Mouse (Mus musculus): ENCODE results near the gene Swt1. TPM values are rescaled to one million over a fixed set of nuclear protein-coding genes. Genes with fewer than 3 reads are reported as not detected.
"Not testable (repeated sequence)": the region's sequence is repeated elsewhere in the genome, so short reads cannot be mapped to it uniquely, and the experiment has no call there.

The Swt1 gene
- 53.5 and 63.4 TPM in 2 replicates for total RNA-seq (2017)

DNA sequence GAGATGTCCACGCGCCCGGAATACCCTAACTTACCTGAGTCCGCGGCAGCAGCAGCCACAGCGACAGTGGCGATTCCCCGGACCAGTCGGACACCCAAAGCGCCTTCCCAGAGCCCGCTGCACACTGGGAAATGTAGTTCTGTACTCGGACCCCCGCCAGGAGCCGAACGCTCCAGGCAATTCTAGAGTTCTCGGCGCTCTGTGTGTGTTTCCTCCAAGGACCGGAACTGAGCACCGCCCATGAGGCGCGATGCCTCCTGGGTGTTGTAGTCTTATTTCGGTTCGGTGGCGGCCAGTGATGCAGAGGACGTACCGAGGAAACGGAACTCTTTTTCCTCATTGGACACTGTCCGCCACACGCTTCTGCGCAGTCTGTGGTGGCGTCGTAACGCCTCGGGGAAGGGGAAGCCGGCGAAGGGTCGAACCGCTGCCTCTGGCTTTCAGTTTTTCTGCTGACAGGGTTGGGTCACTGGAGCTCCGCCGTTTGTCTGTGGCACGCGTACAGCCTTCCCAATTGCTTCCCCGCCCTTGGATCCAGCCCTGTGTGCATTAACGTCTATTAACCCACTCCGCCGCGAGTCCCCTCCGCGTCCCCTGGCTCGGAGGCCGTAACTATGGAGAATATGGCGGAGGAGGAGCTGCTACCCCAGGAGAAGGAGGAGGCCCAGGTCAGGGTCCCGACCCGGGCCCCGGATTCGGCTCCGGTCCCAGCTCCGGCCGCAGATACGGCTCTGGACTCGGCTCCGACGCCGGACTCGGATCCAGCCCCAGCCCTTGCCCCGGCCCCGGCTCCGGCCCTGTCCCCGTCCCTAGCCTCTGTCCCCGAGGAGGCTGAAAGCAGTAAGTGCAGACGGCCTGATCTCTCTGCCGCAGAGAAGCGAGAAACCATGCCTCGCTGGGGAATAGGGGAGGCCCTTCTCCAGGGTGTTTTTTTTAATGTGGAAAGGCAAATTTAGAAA, at the start of gene Swt1, which contains the start of gene Trmt1l:
TSS of gene Swt1 (minus strand) at position 193 of the 959 bp plus-strand sequence.
TSS of gene Trmt1l (plus strand) at position 280 of the 959 bp plus-strand sequence.
- peak; percentile 99 for ATAC-seq (ENCODE audit: extremely low read depth, insufficient number of reproducible peaks, low FRiP score, poor library complexity, severe bottlenecking)

DNA sequence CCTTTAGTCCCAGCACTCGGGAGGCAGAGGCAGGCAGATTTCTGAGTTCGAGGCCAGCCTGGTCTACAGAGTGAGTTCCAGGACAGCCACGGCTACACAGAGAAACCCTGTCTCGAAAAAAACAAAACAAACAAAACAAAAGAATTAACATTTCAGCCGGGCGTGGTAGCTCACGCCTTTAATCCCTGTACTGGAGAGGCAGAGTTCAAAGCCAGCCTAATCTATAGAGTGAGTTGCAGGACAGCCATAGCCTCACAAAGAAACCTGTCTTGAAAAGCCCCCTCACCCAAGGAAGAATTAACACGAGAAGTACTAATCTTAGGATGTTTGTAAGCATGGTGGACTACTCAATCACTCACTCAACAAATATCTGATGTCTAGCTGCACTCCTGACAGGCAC, 44.1 kb upstream of the Swt1 start:
- not testable (repeated sequence) for ATAC-seq (ENCODE audit: extremely low read depth, insufficient number of reproducible peaks, low FRiP score, poor library complexity, severe bottlenecking)

DNA sequence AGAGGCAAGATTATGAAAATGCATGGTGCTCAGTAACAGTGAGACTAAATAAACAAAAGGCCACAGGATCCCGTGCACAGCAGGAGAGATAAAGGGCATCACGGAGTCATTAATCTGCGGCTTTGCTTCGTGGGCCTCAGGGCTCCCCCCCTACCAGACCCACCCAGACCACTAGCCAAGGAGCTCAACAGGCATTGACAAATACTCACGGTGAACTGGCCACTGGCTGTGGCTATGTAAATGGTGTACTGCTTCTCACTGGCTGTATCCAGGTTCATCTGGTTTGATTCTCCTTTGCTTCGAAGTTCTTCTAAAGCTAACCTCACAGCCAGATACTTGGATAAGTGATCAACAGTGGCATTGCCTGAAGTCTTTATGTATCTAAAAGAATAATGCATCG, 43.2 kb upstream of the Swt1 start:
- ATAC-seq (ENCODE audit: extremely low read depth, insufficient number of reproducible peaks, low FRiP score, poor library complexity, severe bottlenecking), result no peak

DNA sequence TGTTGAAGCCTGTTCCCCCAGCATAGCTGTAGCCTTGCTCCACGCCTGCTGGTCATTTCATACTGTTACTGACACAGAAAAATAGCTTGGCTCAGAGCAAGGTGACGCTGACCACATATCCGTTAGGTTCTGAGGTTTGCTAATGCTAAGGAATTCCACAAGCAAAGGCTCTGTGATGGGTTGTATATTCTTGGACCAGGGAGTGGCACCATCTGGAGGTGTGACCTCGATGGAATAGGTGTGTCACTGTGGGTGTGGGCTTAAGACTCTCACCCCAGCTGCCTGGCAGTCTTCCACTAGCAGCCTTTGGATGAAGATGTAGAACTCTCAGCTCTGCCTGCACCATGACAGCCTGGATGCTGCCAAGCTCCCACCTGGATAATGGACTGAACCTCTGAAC, 38.3 kb upstream of the Swt1 start:
- no peak for ATAC-seq (ENCODE audit: extremely low read depth, insufficient number of reproducible peaks, low FRiP score, poor library complexity, severe bottlenecking)

DNA sequence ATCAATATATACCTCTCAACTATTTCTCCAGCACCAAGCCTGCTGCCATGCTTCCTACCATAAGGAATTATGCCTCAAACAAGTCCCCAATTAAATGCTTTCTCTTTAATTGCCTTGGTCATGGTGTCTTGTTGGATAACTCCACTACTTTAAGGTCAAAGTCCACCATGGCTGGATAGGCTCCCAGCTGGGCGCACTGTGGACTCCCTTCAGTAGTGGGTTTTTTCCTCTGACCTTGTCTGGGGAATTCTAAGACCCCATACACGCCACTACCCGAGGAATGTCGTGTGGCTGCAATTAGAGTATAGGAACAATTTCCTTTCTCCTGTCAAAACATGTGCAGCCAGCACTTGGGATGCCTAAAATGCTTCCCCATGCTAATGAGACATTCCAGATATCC, 36.7 kb upstream of the Swt1 start:
- ATAC-seq (ENCODE audit: extremely low read depth, insufficient number of reproducible peaks, low FRiP score, poor library complexity, severe bottlenecking), result no peak

DNA sequence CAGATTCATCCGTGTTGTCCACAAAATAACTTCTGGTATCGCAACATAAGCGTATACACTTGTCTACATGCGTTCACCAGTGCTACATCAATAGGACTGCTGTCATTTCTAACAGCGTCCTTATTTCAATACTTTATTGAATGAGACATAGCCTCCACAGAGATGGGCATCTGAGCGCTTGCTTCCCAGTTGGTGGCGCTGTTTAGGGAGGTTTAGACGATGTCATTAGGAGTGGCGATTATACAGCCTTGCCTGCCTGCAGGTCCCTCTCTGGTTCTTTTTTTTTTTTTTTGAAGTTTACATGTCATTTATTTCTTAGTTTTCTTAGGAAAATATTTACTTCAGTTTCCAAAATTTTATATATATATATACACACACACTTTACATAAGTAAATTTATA, 33.0 kb upstream of the Swt1 start:
- no peak for ATAC-seq (ENCODE audit: extremely low read depth, insufficient number of reproducible peaks, low FRiP score, poor library complexity, severe bottlenecking)

DNA sequence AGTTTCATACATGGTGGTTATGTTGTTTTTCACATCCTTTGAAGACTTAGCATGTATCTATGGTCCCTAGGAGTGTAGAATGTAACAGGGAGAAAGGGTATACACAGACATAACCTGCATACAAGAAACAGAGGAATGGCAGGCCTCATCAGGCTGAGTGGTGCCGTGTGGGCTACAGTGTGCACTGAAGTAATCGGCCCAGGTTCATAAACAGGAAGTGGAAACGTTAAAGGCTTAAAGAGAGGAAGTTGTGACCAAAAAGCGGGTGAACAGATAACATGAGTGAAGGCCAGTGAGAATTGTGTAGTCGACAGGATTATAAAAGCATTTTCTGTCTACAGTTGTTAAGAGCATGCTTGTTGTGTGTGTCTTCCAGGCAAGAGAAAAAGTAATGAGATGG, 28.8 kb upstream of the Swt1 start:
- peak; percentile 94 for ATAC-seq (ENCODE audit: extremely low read depth, insufficient number of reproducible peaks, low FRiP score, poor library complexity, severe bottlenecking)

DNA sequence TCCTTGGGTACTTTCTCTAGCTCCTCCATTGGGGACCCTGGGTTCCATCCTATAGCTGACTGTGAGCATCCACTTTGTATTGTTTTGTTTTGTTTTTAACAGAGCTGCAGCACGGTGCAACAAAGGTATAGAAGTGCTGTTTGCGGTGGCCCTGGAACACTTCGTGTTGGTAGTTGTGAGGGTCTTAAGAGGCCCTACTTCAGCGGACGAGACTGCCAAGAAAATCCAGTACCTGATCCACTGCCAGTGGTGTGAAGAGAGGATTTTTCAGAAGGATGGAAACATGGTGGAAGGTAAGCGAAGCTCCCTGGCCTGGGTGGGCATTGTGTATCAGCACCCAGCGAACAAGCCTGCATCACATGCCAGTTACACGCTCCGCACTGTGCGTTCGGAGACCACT, 23.7 kb upstream of the Swt1 start:
- no peak for ATAC-seq (ENCODE audit: extremely low read depth, insufficient number of reproducible peaks, low FRiP score, poor library complexity, severe bottlenecking)

DNA sequence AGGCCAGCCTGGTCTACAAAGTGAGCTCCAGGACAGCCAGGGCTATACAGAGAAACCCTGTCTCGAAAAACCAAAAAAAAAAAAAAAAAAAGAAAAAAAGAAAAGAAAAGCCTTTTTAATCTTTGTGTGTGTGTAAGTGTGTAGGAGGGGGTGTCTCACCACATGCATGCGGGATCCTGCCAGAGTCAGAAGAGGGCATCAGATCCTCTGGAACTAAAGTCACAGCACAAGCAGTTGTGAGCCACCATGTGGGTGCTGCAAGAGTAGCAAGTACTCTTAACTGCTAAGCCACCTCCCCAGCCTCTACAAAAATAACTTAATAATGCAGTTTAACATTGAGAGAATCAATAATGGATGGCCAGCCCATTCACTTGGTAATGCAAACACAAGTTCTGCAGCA, 22.6 kb upstream of the Swt1 start:
- ATAC-seq (ENCODE audit: extremely low read depth, insufficient number of reproducible peaks, low FRiP score, poor library complexity, severe bottlenecking), result no peak

DNA sequence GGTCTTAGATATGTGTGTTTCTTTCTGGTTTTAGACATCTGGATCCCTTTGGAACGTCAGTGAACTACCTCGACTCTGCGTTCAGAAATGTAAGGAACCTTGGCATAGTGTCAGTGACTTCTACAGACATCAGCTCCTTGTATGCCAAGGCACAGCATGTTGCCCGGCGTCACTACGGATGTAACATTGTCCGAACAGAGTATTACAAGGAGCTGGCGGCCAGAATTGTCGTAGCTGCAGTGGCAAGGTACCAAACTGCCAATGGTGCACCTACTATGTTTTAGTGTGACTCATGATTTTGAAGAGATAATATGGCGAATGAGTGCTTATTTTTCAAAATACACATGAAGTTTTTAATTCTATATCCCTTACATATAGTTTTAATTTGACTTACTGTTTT, 21.6 kb upstream of the Swt1 start:
- no peak for ATAC-seq (ENCODE audit: extremely low read depth, insufficient number of reproducible peaks, low FRiP score, poor library complexity, severe bottlenecking)

DNA sequence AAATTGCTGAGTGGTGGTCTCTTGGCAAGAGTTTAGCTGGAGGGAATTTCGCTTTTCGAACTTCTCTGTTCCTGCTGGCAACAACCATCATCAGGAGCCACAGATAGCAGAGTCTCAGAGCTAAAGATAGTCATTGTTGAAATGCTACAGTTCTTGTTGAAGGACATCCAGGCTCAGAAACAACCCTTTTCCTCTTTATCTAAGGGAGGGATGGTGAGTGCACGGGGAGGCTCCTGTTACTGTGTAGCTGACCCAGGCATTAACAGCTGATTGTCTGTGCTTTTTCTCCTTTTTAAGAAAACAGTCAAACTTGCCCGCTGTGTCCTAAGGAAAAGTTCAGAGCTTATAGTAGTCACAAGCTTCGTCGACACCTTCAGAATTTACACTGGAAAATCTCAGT, 7.2 kb upstream of the Swt1 start:
- ATAC-seq (ENCODE audit: extremely low read depth, insufficient number of reproducible peaks, low FRiP score, poor library complexity, severe bottlenecking), result no peak

DNA sequence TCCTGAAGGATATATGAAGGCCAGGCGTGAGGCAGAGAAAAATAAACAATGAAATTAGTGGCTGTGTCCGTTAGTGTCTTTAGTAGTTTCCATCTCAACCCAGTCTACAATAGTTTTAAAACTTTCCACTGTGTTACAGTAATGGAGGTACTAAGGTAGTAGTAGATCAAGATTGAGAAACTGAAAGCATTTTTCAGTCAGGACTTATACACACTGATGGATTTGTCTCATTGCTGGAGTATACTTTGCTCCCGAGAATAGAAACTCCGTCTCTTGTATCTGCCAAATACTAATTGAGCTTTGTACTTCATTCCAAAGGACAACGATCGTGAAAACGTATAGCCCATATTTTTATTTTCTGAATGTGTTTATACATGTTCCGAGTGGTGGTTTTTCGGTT, 1.1 kb upstream of the Swt1 start:
- no peak for ATAC-seq (ENCODE audit: extremely low read depth, insufficient number of reproducible peaks, low FRiP score, poor library complexity, severe bottlenecking)

DNA sequence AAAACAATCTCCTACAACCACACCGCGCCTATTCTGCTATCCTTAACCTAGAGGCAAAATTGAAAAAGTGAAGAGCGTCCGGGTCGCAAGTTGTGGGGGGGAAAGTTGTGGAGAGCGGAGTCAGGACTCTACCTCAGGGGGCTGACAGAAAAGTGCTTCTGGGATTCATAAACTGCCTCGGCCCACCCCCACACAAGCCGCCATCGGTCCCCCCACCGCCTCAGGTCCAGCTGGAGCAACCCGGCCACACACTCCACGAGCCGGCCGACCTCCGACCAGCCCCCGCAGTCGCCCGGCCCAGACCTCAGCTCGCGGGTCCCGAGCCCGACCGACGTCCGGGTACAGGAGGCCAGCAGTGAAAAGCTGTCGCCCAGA, 380 bp downstream of the Swt1 start:
- no peak for ATAC-seq (ENCODE audit: extremely low read depth, insufficient number of reproducible peaks, low FRiP score, poor library complexity, severe bottlenecking)

DNA sequence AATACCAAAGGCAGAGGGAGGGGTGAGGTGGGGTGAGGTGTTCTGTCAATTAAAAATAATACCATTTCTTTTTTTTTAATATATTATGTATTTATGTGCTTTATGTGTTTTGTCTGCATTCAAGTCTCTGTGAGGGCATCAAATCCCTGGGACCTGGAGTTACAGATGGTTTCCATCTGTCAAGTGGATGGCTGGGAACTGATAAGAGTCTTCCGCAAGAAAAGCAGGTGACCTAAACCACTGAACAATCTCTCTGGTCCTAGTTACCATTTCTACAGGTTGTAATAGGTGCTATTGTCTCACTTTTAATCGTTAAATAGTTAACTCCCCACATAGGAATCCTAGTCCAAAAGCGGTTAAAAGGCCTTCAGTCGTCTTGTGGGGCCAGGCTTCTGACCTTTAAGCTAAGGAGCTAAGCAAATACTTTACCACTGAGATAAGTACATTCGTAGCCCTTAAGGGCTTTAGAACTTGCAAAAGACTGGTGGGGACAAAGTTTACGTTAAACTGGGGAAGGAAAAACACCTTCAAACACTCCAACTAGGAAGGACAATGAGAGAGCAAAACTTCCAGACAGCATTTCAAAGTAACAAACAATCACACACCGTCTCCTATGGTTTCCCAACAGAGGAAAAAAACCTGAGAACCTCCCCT, 1.2 kb downstream of the Swt1 start:
- ATAC-seq (ENCODE audit: extremely low read depth, insufficient number of reproducible peaks, low FRiP score, poor library complexity, severe bottlenecking), result no peak

DNA sequence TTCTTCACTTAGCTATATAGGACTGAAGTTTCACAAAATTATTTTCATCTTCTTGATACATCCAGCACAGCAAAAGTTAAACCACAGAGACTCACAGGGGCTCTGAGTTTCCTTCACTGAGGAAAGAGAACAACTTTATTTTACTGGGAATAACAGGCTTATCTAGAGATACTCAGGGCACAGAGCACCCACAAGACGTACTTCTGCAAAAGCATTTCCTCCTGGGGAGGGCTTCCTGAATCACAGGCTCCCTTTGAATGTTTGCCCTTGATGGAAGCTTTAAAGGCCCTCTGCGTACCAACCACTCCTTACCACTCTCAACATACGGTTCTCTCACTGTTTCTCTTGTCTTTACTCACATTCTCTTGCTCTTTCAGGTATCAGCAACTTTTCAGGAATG, 6.1 kb downstream of the Swt1 start:
- no peak for ATAC-seq (ENCODE audit: extremely low read depth, insufficient number of reproducible peaks, low FRiP score, poor library complexity, severe bottlenecking)

DNA sequence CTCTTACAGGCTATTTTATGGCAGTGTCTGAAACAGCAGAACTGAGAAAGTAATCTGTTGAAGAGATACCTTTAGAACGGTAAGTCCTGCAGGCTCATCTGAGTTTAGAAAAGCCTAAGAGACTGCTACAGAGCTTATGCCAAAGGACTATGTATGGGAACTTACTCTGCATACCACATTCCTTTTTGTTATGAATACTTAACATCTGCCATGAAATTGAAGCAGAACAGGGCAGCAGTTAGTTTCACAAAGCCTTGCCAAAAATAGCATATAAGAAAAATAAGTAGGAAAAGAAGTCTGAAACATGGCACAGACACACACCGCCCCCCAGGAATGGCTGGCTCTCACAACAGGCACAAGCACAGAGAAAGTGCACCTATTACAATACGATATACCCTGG, 18.4 kb downstream of the Swt1 start:
- ATAC-seq (ENCODE audit: extremely low read depth, insufficient number of reproducible peaks, low FRiP score, poor library complexity, severe bottlenecking), result no peak

DNA sequence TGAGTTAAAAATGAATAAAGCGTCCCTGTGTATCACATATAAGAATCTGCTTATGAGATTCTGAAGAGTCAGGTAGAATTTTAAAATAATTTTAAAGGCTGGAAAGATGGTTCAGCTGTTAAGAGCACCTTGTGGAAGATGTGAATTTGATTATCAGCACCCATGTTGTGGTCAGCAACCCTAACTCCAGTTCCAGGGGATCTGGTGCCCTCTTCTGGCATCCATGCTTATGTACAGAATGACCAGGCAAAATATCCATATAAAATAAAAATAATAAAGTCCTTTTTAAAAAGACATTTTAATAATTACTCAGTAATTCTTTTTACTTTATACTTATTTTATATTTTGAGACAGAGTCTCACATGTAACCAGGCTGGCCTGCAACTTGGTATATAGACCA, 38.2 kb downstream of the Swt1 start:
- ATAC-seq (ENCODE audit: extremely low read depth, insufficient number of reproducible peaks, low FRiP score, poor library complexity, severe bottlenecking), result no peak

DNA sequence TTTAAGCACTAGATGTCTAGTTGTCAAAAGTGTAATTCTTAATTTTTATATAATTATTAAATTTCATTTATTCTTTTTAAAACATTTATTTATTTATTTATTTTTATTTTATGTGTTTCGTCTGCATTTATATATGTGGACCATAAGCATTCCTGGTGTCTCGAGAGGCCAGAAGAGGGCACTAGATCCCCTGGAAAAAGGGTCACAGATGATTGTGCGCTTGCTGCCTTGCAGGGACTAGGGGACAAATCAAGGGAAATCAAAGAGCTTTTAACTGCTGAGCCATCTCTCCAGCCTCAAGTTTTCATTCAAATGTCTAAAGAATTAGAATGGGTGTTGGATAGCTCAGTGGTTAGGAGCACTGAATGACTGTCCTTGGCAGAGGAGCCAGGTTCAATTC, 50.9 kb downstream of the Swt1 start:
- ATAC-seq (ENCODE audit: extremely low read depth, insufficient number of reproducible peaks, low FRiP score, poor library complexity, severe bottlenecking), result no peak

DNA sequence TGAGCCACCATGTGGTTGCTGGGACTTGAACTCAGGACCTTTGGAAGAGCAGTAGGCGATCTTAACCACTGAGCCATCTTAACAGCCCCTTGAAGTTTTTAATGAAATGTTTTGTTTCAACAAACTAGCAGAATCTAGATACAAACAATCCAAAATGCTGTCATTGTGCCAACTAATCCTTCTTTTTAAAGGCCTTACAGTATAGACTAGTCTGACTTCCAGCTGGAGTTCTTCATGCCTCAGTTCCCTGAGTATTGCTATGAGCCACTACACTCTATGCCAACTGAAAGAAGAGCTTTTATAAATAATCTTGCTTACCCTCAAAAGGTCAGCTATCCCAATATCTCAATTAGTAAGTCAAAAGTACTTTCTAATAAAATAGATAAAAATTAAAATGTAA, 55.4 kb downstream of the Swt1 start:
- no peak for ATAC-seq (ENCODE audit: extremely low read depth, insufficient number of reproducible peaks, low FRiP score, poor library complexity, severe bottlenecking)

DNA sequence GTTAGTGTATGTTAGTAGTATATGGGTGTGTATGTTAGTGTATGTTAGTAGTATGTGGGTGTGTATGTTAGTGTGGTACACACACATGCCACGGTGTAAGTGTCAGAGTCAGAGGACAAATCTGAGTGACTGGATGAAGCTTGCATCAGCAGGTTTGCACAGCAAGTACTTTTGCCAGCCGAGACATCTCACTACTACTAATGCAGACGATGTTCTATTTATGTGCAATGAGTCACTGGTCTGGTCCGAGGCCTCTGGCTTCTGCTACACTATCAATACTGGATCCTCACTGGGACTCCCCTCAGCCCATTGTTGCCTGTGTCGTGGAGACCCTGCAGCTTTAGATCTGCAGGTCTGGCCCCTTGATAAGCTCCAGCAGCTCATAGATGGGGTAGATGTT, 56.7 kb downstream of the Swt1 start:
- ATAC-seq (ENCODE audit: extremely low read depth, insufficient number of reproducible peaks, low FRiP score, poor library complexity, severe bottlenecking), result no peak

Data from neutrophil, adult 5-6 weeks (primary cell).